In genomic region chr4:152027524-152027923, GRCm38 (mm10) we compare ENCODE assay signal across 8 mouse cellular contexts. TPM values are rescaled to one million over a fixed set of nuclear protein-coding genes. Genes with fewer than 3 reads are reported as not detected.
DNase-seq lines count a peak whose midpoint lies in the region; ATAC-seq and TF ChIP-seq lines count a peak whose summit lies in the region.

Zbtb48 (minus strand) TSS chr4:152027671.

- under 1% methylated on average over 35 of the region's 35 CpGs for WGBS in hindbrain, postnatal 0 days

- H3K27me3 ChIP-seq in hindbrain, postnatal 0 days (ENCODE audit: insufficient read depth, low read length) = no peaks in the 10 kb centered on the region

- peak within 1 kb of the TSS; percentile 50 for H3K9ac ChIP-seq in hindbrain, postnatal 0 days (replicated peaks; ENCODE audit: low read length)

- TF ChIP-seq CTCF in gastrocnemius, adult 2 months (IDR thresholded peaks at IDR 0.05) = no peak
- TF ChIP-seq CTCF in hindbrain, postnatal 0 days (IDR thresholded peaks at IDR 0.05; ENCODE audit: low read depth) = no peak
- TF ChIP-seq CTCF in left cerebral cortex, adult 2 months (IDR thresholded peaks at IDR 0.05) = no peak

- peak within 1 kb of the TSS; percentile 90 for H3K4me3 ChIP-seq in gastrocnemius, adult 2 months
- H3K4me3 ChIP-seq in hindbrain, postnatal 0 days (ENCODE audit: low read length) = peak within 1 kb of the TSS; percentile 68
- peak within 1 kb of the TSS; percentile 82 for H3K4me3 ChIP-seq in left cerebral cortex, adult 2 months

- peak within 1 kb of the TSS; percentile 95 for H3K27ac ChIP-seq in gastrocnemius, adult 2 months
- H3K27ac ChIP-seq in hindbrain, postnatal 0 days = peak within 1 kb of the TSS; percentile 68
- peak within 1 kb of the TSS; percentile 92 for H3K27ac ChIP-seq in left cerebral cortex, adult 2 months

- no peaks in the 10 kb centered on the region for H3K36me3 ChIP-seq in hindbrain, postnatal 0 days (ENCODE audit: insufficient read depth, low read length)

- peak; percentile 98 for DNase-seq in ZHBTc4 (ENCODE audit: low read depth, low spot score)
- peak; percentile 98 for DNase-seq in gastrocnemius, adult 2 months
- DNase-seq in hindbrain, postnatal 0 days (ENCODE audit: low spot score) = peak; percentile 99
- DNase-seq in left cerebral cortex, adult 2 months (ENCODE audit: extremely low spot score in 1 of 2, low spot score in 2 of 2) = peak; percentile 96
- DNase-seq in right cerebral cortex, adult 2 months (ENCODE audit: low spot score in 2 of 2) = peak; percentile 96 to 98
- DNase-seq in urinary bladder, postnatal 14 days (ENCODE audit: low spot score) = peak; percentile 97

- ATAC-seq in common myeloid progenitor, adult 5-6 weeks (replicated peaks; ENCODE audit: low read depth, poor library complexity, severe bottlenecking) = peak; percentile 90
- ATAC-seq in hindbrain, postnatal 0 days = peak; percentile 98
- ATAC-seq in megakaryocyte, adult 5-6 weeks (ENCODE audit: poor library complexity, severe bottlenecking) = peak; percentile 91

- intact Hi-C loops in gastrocnemius, adult 2 months (cut with DNase I) = no loop called here
- intact Hi-C loops in left cerebral cortex, adult 2 months (cut with DNase I) = loop anchor here (2.0 kb wide), 1 partner anchor 17 kb away; no protein-coding TSS in a partner anchor

- peaks cover 25% of the 10 kb centered on the region for H3K4me1 ChIP-seq in hindbrain, postnatal 0 days (ENCODE audit: insufficient read depth, low read length)

- no peaks in the 10 kb centered on the region for H3K9me3 ChIP-seq in hindbrain, postnatal 0 days (ENCODE audit: low read length)

- peak within 1 kb of the TSS; percentile 96 for H3K4me2 ChIP-seq in hindbrain, postnatal 0 days (ENCODE audit: low read depth, low read length)

RNA-seq across cellular contexts. Expression of gene Zbtb48, which starts in this region (rescaled TPM):
- 7.4 and 10.7 TPM in 2 replicates for total RNA-seq in common myeloid progenitor, adult 5-6 weeks (2017)
- total RNA-seq in gastrocnemius, adult 2 months (2021) = 1 to 10 TPM; 2.4 to 3.3 TPM
- total RNA-seq in hindbrain, postnatal 0 days (2014; rRNA removed) = 7.0 and 8.6 TPM in 2 replicates
- 10.7 and 16.2 TPM in 2 replicates for polyA plus RNA-seq in hindbrain, postnatal 0 days (2015; fragmentation: Nextera tagmentation; extraction: Ambion mirVana)
- total RNA-seq in left cerebral cortex, adult 2 months (2021) = 10 to 100 TPM; 13.6 to 13.9 TPM
- total RNA-seq in megakaryocyte, adult 5-6 weeks (2015) = 6.9 and 8.1 TPM in 2 replicates
- total RNA-seq in megakaryocyte, adult 5-6 weeks (2017) = 3.8 and 8.9 TPM in 2 replicates

Comparison
In these comparisons a context has a peak if more than half of its experiments do, and no peak if none do; other contexts are left out.
1. Peak in every context shown above with its lines: DNase-seq, ATAC-seq, H3K4me3 ChIP-seq and H3K27ac ChIP-seq.